Mouse (Mus musculus) heart, embryonic 16.5 days (tissue): ENCODE data around the gene Chst1. TPM values are rescaled to one million over a fixed set of nuclear protein-coding genes. Genes with fewer than 3 reads are reported as not detected.

ENCODE experiments used
- ATAC-seq: fragments of 200-750 bp; cut with Nextera tagmentation; replicated peaks from 2 replicates; pipeline ENCODE4 v1.8.0; 2017; ENCODE audit warnings: moderate number of reproducible peaks; ENCODE audit not compliant: insufficient read depth, low FRiP score; ENCODE audit errors: extremely low read depth
- H3K27ac ChIP-seq: fragments of 300-500 bp; sonication (generic); 2 replicates; pipeline ENCODE4 v1.5.1; 2014; ENCODE audit warnings: mild to moderate bottlenecking, low read length, control low read depth, moderate library complexity
- H3K27me3 ChIP-seq: fragments of 300-500 bp; sonication (generic); 2 replicates; pipeline ENCODE4 v1.6.1; 2014; ENCODE audit warnings: low read length, mixed read lengths; ENCODE audit not compliant: control insufficient read depth, insufficient read depth
- H3K36me3 ChIP-seq: fragments of 300-500 bp; sonication (generic); 2 replicates; pipeline ENCODE4 v1.6.1; 2014; ENCODE audit not compliant: control insufficient read depth, insufficient read depth
- H3K4me1 ChIP-seq: fragments of 300-500 bp; sonication (generic); 2 replicates; pipeline ENCODE4 v1.6.1; 2014; ENCODE audit warnings: low read length, mixed read lengths; ENCODE audit not compliant: control insufficient read depth, insufficient read depth
- H3K4me2 ChIP-seq: fragments of 300-500 bp; sonication (generic); 2 replicates; pipeline ENCODE4 v1.6.1; 2014; ENCODE audit warnings: low read depth, mild to moderate bottlenecking, control low read depth, low read length
- H3K4me3 ChIP-seq: fragments of 300-500 bp; sonication (generic); 2 replicates; pipeline ENCODE4 v1.5.1; 2014; ENCODE audit warnings: mild to moderate bottlenecking, control low read depth, low read length
- H3K9ac ChIP-seq: fragments of 300-500 bp; sonication (generic); 2 replicates; pipeline ENCODE4 v1.6.1; 2014; ENCODE audit warnings: low read length, control low read depth
- H3K9me3 ChIP-seq: fragments of 300-500 bp; sonication (generic); replicated peaks from 2 replicates; pipeline ENCODE4 v1.6.1; 2016; ENCODE audit warnings: low read length; ENCODE audit not compliant: control insufficient read depth
- WGBS: fragments of 180-500 bp; shearing (Covaris S2); extraction: QIAGEN DNeasy Blood & Tissue Kit; methylation state at CpG from one replicate; pipeline ENCODE4 v1.1.7; 2014; 5-methylcytosine and 5-hydroxymethylcytosine counted together
- polyA plus RNA-seq: library from polyadenylated mRNA; unstranded; fragments of >200 nt; fragmentation: Nextera tagmentation; extraction: Ambion mirVana; gene quantifications from 2 replicates; pipeline ENCODE4 v1.2.1, GENCODE M21; 2015

The Chst1 gene
- polyA plus RNA-seq, 1 experiment from 2014 or later: 2.5 TPM

GRCm38 (mm10) chr2:92594929-92595730 lies 4.4 kb upstream of the Chst1 start:
- H3K9ac ChIP-seq: no peak overlapping the region
- peaks cover 2% of the 10 kb centered on the region; the same call in 1 of the 2 replicates for H3K4me1 ChIP-seq
- no peak for ATAC-seq
- H3K36me3 ChIP-seq: no peaks in the 10 kb centered on the region
- H3K9me3 ChIP-seq: no peaks in the 10 kb centered on the region
- no peak overlapping the region for H3K4me2 ChIP-seq
- H3K27me3 ChIP-seq: peaks cover 19% of the 10 kb centered on the region
- 59% methylated on average over 11 of the region's 11 CpGs for WGBS
- no peak overlapping the region for H3K27ac ChIP-seq
- H3K4me3 ChIP-seq: no peak overlapping the region

DNA sequence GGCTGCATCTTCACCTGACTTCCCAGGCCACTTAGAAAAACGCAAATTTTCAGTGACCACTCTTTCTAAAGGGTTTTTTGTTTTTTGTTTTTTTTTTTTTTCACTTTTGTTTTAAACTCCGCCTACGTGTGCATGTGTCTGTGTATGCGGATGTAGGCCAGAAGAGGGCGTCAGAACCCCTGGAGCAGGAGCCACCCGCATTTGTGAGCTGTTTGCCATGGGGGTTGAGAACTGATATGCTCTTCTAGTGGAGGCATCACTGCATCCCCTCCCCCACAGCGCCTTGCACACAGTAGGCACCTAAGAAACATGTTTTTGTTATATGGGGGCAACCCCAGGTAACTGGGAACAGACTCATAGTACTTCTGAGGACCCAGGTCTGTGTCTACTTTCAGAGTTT lies 2.2 kb upstream of the Chst1 start:
- ATAC-seq: no peak
- 14% methylated on average over 7 of the region's 7 CpGs for WGBS
- peaks cover 35% of the 10 kb centered on the region for H3K27me3 ChIP-seq

DNA sequence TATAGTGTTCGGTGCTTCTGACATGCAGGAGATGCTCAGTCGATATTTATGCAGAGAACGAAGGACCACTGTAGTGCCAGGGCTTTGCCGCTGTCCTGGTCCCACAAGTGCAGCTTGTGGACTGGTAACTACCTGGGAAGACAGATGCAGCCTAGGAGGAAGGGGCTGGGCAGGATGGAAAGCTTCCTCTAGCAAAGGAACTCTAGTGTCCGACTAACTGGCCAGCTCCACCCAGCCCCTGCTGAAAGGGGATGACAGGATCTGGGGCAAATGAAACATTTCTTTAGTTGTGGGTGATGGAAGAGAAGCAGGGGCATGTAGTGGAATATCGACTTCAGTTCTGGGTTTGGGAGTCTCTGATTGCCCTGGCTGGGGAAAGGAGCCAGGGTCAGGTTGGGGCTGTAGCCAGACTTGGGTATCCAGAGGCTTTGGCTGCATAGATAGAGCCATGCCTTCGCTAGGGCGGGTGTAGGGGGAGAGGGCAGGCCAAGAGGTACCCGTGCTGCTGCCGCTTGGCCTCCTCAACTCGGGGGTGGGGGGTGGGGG lies 493 bp upstream of the Chst1 start:
- Histone ChIP-seq H3K4me1 (peaks cover 2% of the 10 kb centered on the region; the same call in 1 of the 2 replicates), H3K4me2 (peak overlapping the region; percentile 71), H3K9ac (peak overlapping the region; percentile 61; the same call in 1 of the 2 replicates), H3K4me3 (peak overlapping the region; percentile 52), H3K27me3 (peaks cover 48% of the 10 kb centered on the region), H3K9me3 (no peaks in the 10 kb centered on the region), H3K36me3 (no peaks in the 10 kb centered on the region), H3K27ac (no peak overlapping the region)
- ATAC-seq: peak; percentile 15; the same call in 1 of the 2 replicates
- WGBS: 26% methylated on average over 10 of the region's 11 CpGs

More for the DNA sequence above, 2.2 kb upstream of the Chst1 start:
- Histone ChIP-seq H3K9me3 (no peaks in the 10 kb centered on the region), H3K9ac (no peak overlapping the region), H3K4me2 (no peak overlapping the region), H3K4me3 (no peak overlapping the region), H3K36me3 (no peaks in the 10 kb centered on the region), H3K4me1 (peaks cover 2% of the 10 kb centered on the region; the same call in 1 of the 2 replicates), H3K27ac (no peak overlapping the region)

GRCm38 (mm10) chr2:92600348-92600670 lies 802 bp downstream of the Chst1 start:
- H3K4me1 ChIP-seq: peaks cover 2% of the 10 kb centered on the region; the same call in 1 of the 2 replicates
- ATAC-seq: no peak
- no peak overlapping the region for H3K27ac ChIP-seq
- WGBS: 2% methylated on average over 17 of the region's 17 CpGs
- H3K27me3 ChIP-seq: peaks cover 48% of the 10 kb centered on the region
- H3K9me3 ChIP-seq: no peaks in the 10 kb centered on the region
- peak overlapping the region; percentile 52 for H3K4me3 ChIP-seq
- peak overlapping the region; percentile 71 for H3K4me2 ChIP-seq
- H3K9ac ChIP-seq: peak overlapping the region; percentile 61
- H3K36me3 ChIP-seq: no peaks in the 10 kb centered on the region

DNA sequence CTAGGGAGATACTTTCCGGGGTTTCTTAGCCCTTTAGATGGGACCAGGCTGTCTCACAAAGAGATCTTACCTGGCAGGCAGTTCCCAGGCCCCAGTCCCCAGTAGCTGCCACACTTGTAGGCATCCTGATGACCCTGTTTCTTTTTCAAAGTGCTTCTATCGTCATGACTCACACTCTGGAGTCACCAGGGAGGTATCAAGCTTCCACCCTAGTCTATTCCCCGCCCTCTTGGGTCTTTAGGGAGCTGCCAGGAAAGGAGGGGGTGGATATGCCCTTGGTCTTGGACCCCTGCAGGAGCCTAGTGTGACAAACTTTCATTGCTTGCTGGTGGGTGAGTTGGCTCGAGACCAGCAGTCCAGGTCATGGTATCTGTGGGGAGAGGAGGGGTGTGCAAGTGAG lies 1.7 kb downstream of the Chst1 start:
- Histone ChIP-seq H3K9ac (no peak overlapping the region), H3K27me3 (peaks cover 48% of the 10 kb centered on the region), H3K4me3 (no peak overlapping the region), H3K4me2 (peak overlapping the region; percentile 71; the same call in 1 of the 2 replicates), H3K9me3 (no peaks in the 10 kb centered on the region), H3K36me3 (no peaks in the 10 kb centered on the region), H3K4me1 (peaks cover 2% of the 10 kb centered on the region; the same call in 1 of the 2 replicates), H3K27ac (no peak overlapping the region)
- 36% methylated on average over 4 of the region's 4 CpGs for whole genome bisulfite sequencing
- no peak for ATAC-seq

- peaks cover 2% of the 10 kb centered on the region; the same call in 1 of the 2 replicates for H3K4me1 ChIP-seq
- H3K36me3 ChIP-seq: no peaks in the 10 kb centered on the region
- H3K4me2 ChIP-seq: no peak overlapping the region
- H3K9me3 ChIP-seq: no peaks in the 10 kb centered on the region
- peaks cover 47% of the 10 kb centered on the region for H3K27me3 ChIP-seq
- H3K27ac ChIP-seq: no peak overlapping the region
- 24% methylated on average over 12 of the region's 12 CpGs for WGBS
- H3K4me3 ChIP-seq: no peak overlapping the region
- H3K9ac ChIP-seq: no peak overlapping the region
- ATAC-seq: no peak
Measured at GRCm38 (mm10) chr2:92602073-92602472, 2.6 kb downstream of the Chst1 start.

DNA sequence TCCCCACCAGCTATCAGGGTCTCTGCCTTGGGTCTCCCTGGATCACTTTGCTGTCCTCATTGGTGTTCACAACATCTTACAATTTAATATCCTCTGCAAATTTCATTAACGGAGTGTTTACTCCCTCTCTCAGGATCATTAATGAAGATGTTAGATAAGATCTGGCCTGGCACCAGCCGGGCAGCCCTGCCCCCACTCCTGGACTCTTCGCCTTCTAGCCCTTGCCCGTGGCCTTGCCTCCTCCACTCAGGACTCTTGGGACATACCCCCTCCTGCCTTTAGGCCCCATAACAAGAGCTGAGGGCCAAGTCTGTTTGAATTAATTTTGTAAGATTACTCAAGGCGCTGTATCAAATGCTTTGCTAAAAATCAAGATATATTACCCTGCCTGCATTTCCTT lies 4.1 kb downstream of the Chst1 start:
- Histone ChIP-seq H3K36me3 (no peaks in the 10 kb centered on the region), H3K27me3 (peaks cover 37% of the 10 kb centered on the region), H3K4me1 (peaks cover 2% of the 10 kb centered on the region; the same call in 1 of the 2 replicates), H3K27ac (no peak overlapping the region), H3K9ac (no peak overlapping the region), H3K9me3 (no peaks in the 10 kb centered on the region), H3K4me3 (no peak overlapping the region), H3K4me2 (no peak overlapping the region)
- 74% methylated on average over 5 of the region's 5 CpGs for WGBS
- ATAC-seq: no peak

- no peak overlapping the region for H3K4me2 ChIP-seq
- no peaks in the 10 kb centered on the region for H3K4me1 ChIP-seq
- no peak for ATAC-seq
- H3K9ac ChIP-seq: no peak overlapping the region
- no peak overlapping the region for H3K27ac ChIP-seq
- WGBS: 80% methylated on average over 5 of the region's 5 CpGs
- no peaks in the 10 kb centered on the region for H3K36me3 ChIP-seq
- peaks cover 32% of the 10 kb centered on the region for H3K27me3 ChIP-seq
- no peaks in the 10 kb centered on the region for H3K9me3 ChIP-seq
- no peak overlapping the region for H3K4me3 ChIP-seq
Measured at GRCm38 (mm10) chr2:92604565-92604964, 5.1 kb downstream of the Chst1 start.

GRCm38 (mm10) chr2:92605995-92606394 lies 6.5 kb downstream of the Chst1 start:
- Histone ChIP-seq H3K4me1 (no peaks in the 10 kb centered on the region), H3K9ac (no peak overlapping the region), H3K27ac (no peak overlapping the region), H3K27me3 (peaks cover 27% of the 10 kb centered on the region), H3K36me3 (no peaks in the 10 kb centered on the region), H3K9me3 (no peaks in the 10 kb centered on the region), H3K4me3 (no peak overlapping the region), H3K4me2 (no peak overlapping the region)
- ATAC-seq: no peak
- 40% methylated on average over 5 of the region's 5 CpGs for WGBS
